ENCODE assay signal across 20 mouse cellular contexts in the genomic region with DNA sequence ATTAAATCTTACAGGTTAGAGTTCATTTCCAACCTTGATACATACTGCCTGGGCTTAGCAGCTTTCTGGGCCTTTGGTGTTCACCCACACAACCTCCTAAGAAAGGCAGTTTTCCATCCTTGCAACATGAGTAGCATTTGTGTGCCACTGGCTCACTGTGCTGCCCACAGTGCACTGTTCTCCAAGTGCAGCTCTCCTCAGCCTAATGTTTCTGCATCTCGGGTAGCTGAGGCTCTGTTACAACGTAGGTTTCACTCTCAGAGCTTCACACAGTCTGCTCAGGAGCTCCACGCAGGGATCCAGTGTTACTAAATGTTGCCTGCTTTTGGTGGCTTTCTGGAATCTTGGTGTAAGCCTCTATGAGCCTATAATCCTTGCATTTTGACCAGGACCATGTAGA. TPM values are rescaled to one million over a fixed set of nuclear protein-coding genes. Genes with fewer than 3 reads are reported as not detected.
A peak's percentile ranks its signal among the peaks of the same experiment; 100 is the strongest.
DNase-seq lines count a peak whose midpoint lies in the region; ATAC-seq and TF ChIP-seq lines count a peak whose summit lies in the region.
"Had no signal": no experiment of that assay in that cellular context is flagged by ENCODE, and none has a peak within 500 bp of the region (broad histone marks: within the 10 kb centered on the region; RNA-seq: fewer than 3 reads in every experiment).

No protein-coding gene starts in this region.

- H3K27ac ChIP-seq in layer of hippocampus, adult 2 months = peak overlapping the region; percentile 70
- H3K27ac ChIP-seq in midbrain, embryonic 11.5 days (ENCODE audit: low read depth, low read length) = no peak overlapping the region
- no peak overlapping the region for H3K27ac ChIP-seq in midbrain, embryonic 16.5 days (ENCODE audit: low read length)
- H3K27ac ChIP-seq in thymus, adult 2 months (ENCODE audit: control insufficient read depth, insufficient read depth, low read length) = peak overlapping the region; percentile 8
- H3K27ac ChIP-seq: embryonic facial prominence, embryonic 10.5 days; embryonic facial prominence, embryonic 12.5 days; forebrain, embryonic 13.5 days; forebrain, embryonic 15.5 days had no signal

- H3K36me3 ChIP-seq in midbrain, embryonic 11.5 days (ENCODE audit: control insufficient read depth, insufficient read depth, low read length) = no peaks in the 10 kb centered on the region
- H3K36me3 ChIP-seq in midbrain, embryonic 16.5 days (ENCODE audit: control insufficient read depth, insufficient read depth, low read length) = peaks cover 3% of the 10 kb centered on the region; the same call in 1 of the 2 replicates
- H3K36me3 ChIP-seq in thymus, adult 2 months (ENCODE audit: control insufficient read depth, insufficient read depth, low read length) = no peaks in the 10 kb centered on the region
- H3K36me3 ChIP-seq: forebrain, embryonic 15.5 days had no signal

- TF ChIP-seq POLR2A in thymus, adult 2 months (IDR thresholded peaks at IDR 0.05; ENCODE audit: control insufficient read depth, extremely low read depth, insufficient read depth, low read length, poor library complexity) = no peak

- no peak overlapping the region for H3K4me3 ChIP-seq in layer of hippocampus, adult 2 months
- no peak overlapping the region for H3K4me3 ChIP-seq in midbrain, embryonic 11.5 days (ENCODE audit: low read depth, low read length)
- no peak overlapping the region for H3K4me3 ChIP-seq in midbrain, embryonic 16.5 days (ENCODE audit: low read depth, low read length)
- H3K4me3 ChIP-seq in thymus, adult 2 months (ENCODE audit: control insufficient read depth, insufficient read depth, low read length) = no peak overlapping the region
- H3K4me3 ChIP-seq: embryonic facial prominence, embryonic 10.5 days; embryonic facial prominence, embryonic 12.5 days; forebrain, embryonic 13.5 days; forebrain, embryonic 15.5 days had no signal

- no peaks in the 10 kb centered on the region for H3K27me3 ChIP-seq in midbrain, embryonic 11.5 days (ENCODE audit: control insufficient read depth, insufficient read depth, low read length)
- no peaks in the 10 kb centered on the region for H3K27me3 ChIP-seq in midbrain, embryonic 16.5 days (ENCODE audit: control insufficient read depth, insufficient read depth, low read depth, low read length)
- no peaks in the 10 kb centered on the region for H3K27me3 ChIP-seq in thymus, adult 2 months (ENCODE audit: control insufficient read depth, insufficient read depth, low read length)
- H3K27me3 ChIP-seq: embryonic facial prominence, embryonic 12.5 days; forebrain, embryonic 13.5 days; forebrain, embryonic 15.5 days had no signal

- ATAC-seq in midbrain, embryonic 11.5 days (ENCODE audit: low FRiP score) = no peak
- no peak for ATAC-seq in midbrain, embryonic 16.5 days
- ATAC-seq: forebrain, embryonic 13.5 days; forebrain, embryonic 15.5 days had no signal

- H3K9ac ChIP-seq in midbrain, embryonic 11.5 days (ENCODE audit: low read length) = no peak overlapping the region
- no peak overlapping the region for H3K9ac ChIP-seq in midbrain, embryonic 16.5 days (ENCODE audit: low read depth, low read length)
- H3K9ac ChIP-seq: embryonic facial prominence, embryonic 12.5 days; forebrain, embryonic 13.5 days; forebrain, embryonic 15.5 days had no signal

- DNase-seq in layer of hippocampus, adult 2 months (ENCODE audit: low spot score in 2 of 2) = no peak
- no peak for DNase-seq in layer of hippocampus, adult 18-20 months (ENCODE audit: low spot score in 2 of 2)
- peak; percentile 37 for DNase-seq in midbrain, embryonic 11.5 days (ENCODE audit: low spot score, missing footprints)
- no peak for DNase-seq in thymus, adult 2 months
- no peak for DNase-seq in thymus, postnatal 14 days
- peak; percentile 36 for DNase-seq in naive thymus-derived CD4-positive, alpha-beta T cell, adult 2 months (ENCODE audit: low read depth)
- DNase-seq in heart, postnatal 10 days = no peak
- DNase-seq: adrenal gland, adult 2 months; adrenal gland, postnatal 10 days; adrenal gland, postnatal 25 days; cerebellum, adult 11-12 months; cerebellum, adult 2 months; cerebellum, adult 9-10 months; cerebellum, postnatal 10 days; cerebellum, postnatal 25 days had no signal

- H3K9me3 ChIP-seq in midbrain, embryonic 11.5 days (ENCODE audit: control insufficient read depth, low read length) = no peaks in the 10 kb centered on the region
- no peaks in the 10 kb centered on the region for H3K9me3 ChIP-seq in midbrain, embryonic 16.5 days (replicated peaks; ENCODE audit: control insufficient read depth, low read length, poor library complexity, severe bottlenecking)
- H3K9me3 ChIP-seq: embryonic facial prominence, embryonic 10.5 days; embryonic facial prominence, embryonic 12.5 days; forebrain, embryonic 13.5 days; forebrain, embryonic 15.5 days had no signal

- intact Hi-C loops in heart, postnatal 10 days (cut with DNase I) = no loop called here

- TF ChIP-seq CTCF in layer of hippocampus, adult 2 months (conservative IDR thresholded peaks at IDR 0.05) = no peak
- no peak for TF ChIP-seq CTCF in thymus, adult 2 months (IDR thresholded peaks at IDR 0.05; ENCODE audit: borderline replicate concordance, control insufficient read depth, extremely low read depth, insufficient read depth, low read length, poor library complexity)

- WGBS in midbrain, embryonic 11.5 days = 74% methylated on average over 3 of the region's 3 CpGs
- 89% methylated on average over 3 of the region's 3 CpGs for WGBS in midbrain, embryonic 16.5 days
- 87% methylated on average over 3 of the region's 3 CpGs for WGBS in thymus, adult 2 months

- no peak overlapping the region for H3K4me2 ChIP-seq in midbrain, embryonic 11.5 days
- H3K4me2 ChIP-seq in midbrain, embryonic 16.5 days (ENCODE audit: low read length) = no peak overlapping the region
- H3K4me2 ChIP-seq: embryonic facial prominence, embryonic 12.5 days; forebrain, embryonic 13.5 days; forebrain, embryonic 15.5 days had no signal

- H3K4me1 ChIP-seq in midbrain, embryonic 11.5 days (ENCODE audit: control insufficient read depth, insufficient read depth, low read length) = no peaks in the 10 kb centered on the region
- H3K4me1 ChIP-seq in midbrain, embryonic 16.5 days (ENCODE audit: control insufficient read depth, insufficient read depth, low read length) = no peaks in the 10 kb centered on the region
- H3K4me1 ChIP-seq in thymus, adult 2 months (replicated peaks; ENCODE audit: control insufficient read depth, insufficient read depth, low read length) = peaks cover 28% of the 10 kb centered on the region
- H3K4me1 ChIP-seq: embryonic facial prominence, embryonic 10.5 days; embryonic facial prominence, embryonic 12.5 days; forebrain, embryonic 13.5 days; forebrain, embryonic 15.5 days had no signal

RNA-seq across cellular contexts. Expression of a gene that starts 40.2 kb away (rescaled TPM):
- total RNA-seq in layer of hippocampus, adult 2 months (2021) = 1 to 10 TPM; 2.5 to 3.2 TPM
- 1 to 10 TPM; 2.6 to 3.6 TPM for total RNA-seq in layer of hippocampus, adult 18-20 months (2021)
- polyA plus RNA-seq in midbrain, embryonic 11.5 days (2014; fragmentation: Nextera tagmentation; extraction: Ambion mirVana) = 6.1 and 7.8 TPM in 2 replicates
- polyA plus RNA-seq in midbrain, embryonic 16.5 days (2015; fragmentation: Nextera tagmentation; extraction: Ambion mirVana) = 5.5 and 6.8 TPM in 2 replicates
- polyA plus RNA-seq in thymus, adult 2 months (2012; rRNA removed) = 1.8 and 2.2 TPM in 2 replicates
- total RNA-seq in heart, postnatal 10 days (2021) = 1 to 10 TPM; 3.5 to 3.9 TPM

RNA-seq across cellular contexts. Expression of a gene that starts 40.4 kb away (rescaled TPM):
- total RNA-seq in layer of hippocampus, adult 2 months (2021) = 10 to 100 TPM; 31.8 to 35.8 TPM
- total RNA-seq in layer of hippocampus, adult 18-20 months (2021) = 10 to 100 TPM; 29.1 to 29.2 TPM
- 77.6 and 90.5 TPM in 2 replicates for polyA plus RNA-seq in midbrain, embryonic 11.5 days (2014; fragmentation: Nextera tagmentation; extraction: Ambion mirVana)
- polyA plus RNA-seq in midbrain, embryonic 16.5 days (2015; fragmentation: Nextera tagmentation; extraction: Ambion mirVana) = 71.9 and 79.0 TPM in 2 replicates
- 32.6 and 35.7 TPM in 2 replicates for polyA plus RNA-seq in thymus, adult 2 months (2012; rRNA removed)
- 10 to 100 TPM; 25.9 to 27.9 TPM for total RNA-seq in heart, postnatal 10 days (2021)

Comparison
In these comparisons a context has a peak if more than half of its experiments do, and no peak if none do; other contexts are left out.
1. DNase-seq: peak in midbrain, embryonic 11.5 days (single experiment) and naive thymus-derived CD4-positive, alpha-beta T cell, adult 2 months (single experiment); none in layer of hippocampus, adult 2 months (0 of 2), layer of hippocampus, adult 18-20 months (0 of 2), thymus, adult 2 months (single experiment), thymus, postnatal 14 days (single experiment) and heart, postnatal 10 days (0 of 2).
2. H3K27ac ChIP-seq: peak in layer of hippocampus, adult 2 months (single experiment) and thymus, adult 2 months (single experiment); none in midbrain, embryonic 11.5 days (single experiment) and midbrain, embryonic 16.5 days (single experiment).